Mouse (Mus musculus) forebrain, embryonic 10.5 days (tissue): ENCODE measurements around the gene Lgals9. TPM values are rescaled to one million over a fixed set of nuclear protein-coding genes. Genes with fewer than 3 reads are reported as not detected.

Experiments used
- DNase-seq: peaks from one replicate; pipeline ENCODE4 v3.0.0-alpha.2; 2017; ENCODE audit warnings: low spot score; ENCODE audit errors: extremely low spot score
- H3K27ac ChIP-seq: fragments of 300-500 bp; sonication (generic); 2 replicates; pipeline ENCODE4 v1.5.1; 2016; ENCODE audit warnings: mild to moderate bottlenecking
- H3K27me3 ChIP-seq: fragments of 300-500 bp; sonication (generic); 2 replicates; pipeline ENCODE4 v1.6.1; 2016; ENCODE audit warnings: mild to moderate bottlenecking; ENCODE audit not compliant: poor library complexity, severe bottlenecking
- H3K36me3 ChIP-seq: fragments of 300-500 bp; sonication (generic); replicated peaks from 2 replicates; pipeline ENCODE4 v1.6.1; 2016; ENCODE audit warnings: mild to moderate bottlenecking, moderate library complexity
- H3K4me1 ChIP-seq: fragments of 300-500 bp; sonication (generic); 2 replicates; pipeline ENCODE4 v1.6.1; 2016
- H3K4me3 ChIP-seq: fragments of 300-500 bp; sonication (generic); 2 replicates; pipeline ENCODE4 v1.5.1; 2016; ENCODE audit warnings: mild to moderate bottlenecking, moderate library complexity
- H3K9me3 ChIP-seq: fragments of 300-500 bp; sonication (generic); 2 replicates; pipeline ENCODE4 v1.6.1; 2016; ENCODE audit warnings: mild to moderate bottlenecking, moderate library complexity
- WGBS: fragments of 180-500 bp; shearing (Covaris S2); methylation state at CpG from one replicate; pipeline ENCODE4 v1.1.7; 2016; 5-methylcytosine and 5-hydroxymethylcytosine counted together
- polyA plus RNA-seq: library from polyadenylated mRNA; unstranded; fragments of >200 nt; fragmentation: Nextera tagmentation; extraction: Ambion mirVana; gene quantifications from 2 replicates; pipeline ENCODE4 v1.2.1, GENCODE M21; 2016

Lgals9 gene
- polyA plus RNA-seq, 1 experiment from 2014 or later: 2.6 TPM

DNA sequence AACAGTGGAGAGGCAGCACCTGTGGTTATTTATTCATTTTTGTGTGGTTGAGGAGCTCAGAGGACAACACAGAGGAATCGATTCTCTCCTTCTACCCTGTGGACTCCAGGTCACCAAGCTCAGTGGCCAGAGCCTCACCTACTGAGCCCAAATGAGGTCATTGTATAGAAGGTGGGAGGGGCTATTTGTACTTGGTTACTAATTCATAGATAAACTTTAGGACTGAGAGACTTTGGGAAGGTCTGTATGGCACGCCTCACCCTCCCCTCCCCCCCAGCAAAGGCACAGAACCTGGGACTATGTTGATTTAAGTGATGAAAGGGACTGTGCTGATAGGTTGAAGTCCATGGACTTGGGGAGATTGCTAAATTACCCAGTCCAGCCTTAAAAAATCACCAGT lies 2.7 kb downstream of the Lgals9 start:
- no peak overlapping the region for H3K27ac ChIP-seq
- H3K4me1 ChIP-seq: no peaks in the 10 kb centered on the region
- H3K36me3 ChIP-seq: no peaks in the 10 kb centered on the region
- H3K27me3 ChIP-seq: no peaks in the 10 kb centered on the region
- no peaks in the 10 kb centered on the region for H3K9me3 ChIP-seq
- no peak for DNase-seq
- no peak overlapping the region for H3K4me3 ChIP-seq
- 89% methylated on average over 2 of the region's 2 CpGs for WGBS

DNA sequence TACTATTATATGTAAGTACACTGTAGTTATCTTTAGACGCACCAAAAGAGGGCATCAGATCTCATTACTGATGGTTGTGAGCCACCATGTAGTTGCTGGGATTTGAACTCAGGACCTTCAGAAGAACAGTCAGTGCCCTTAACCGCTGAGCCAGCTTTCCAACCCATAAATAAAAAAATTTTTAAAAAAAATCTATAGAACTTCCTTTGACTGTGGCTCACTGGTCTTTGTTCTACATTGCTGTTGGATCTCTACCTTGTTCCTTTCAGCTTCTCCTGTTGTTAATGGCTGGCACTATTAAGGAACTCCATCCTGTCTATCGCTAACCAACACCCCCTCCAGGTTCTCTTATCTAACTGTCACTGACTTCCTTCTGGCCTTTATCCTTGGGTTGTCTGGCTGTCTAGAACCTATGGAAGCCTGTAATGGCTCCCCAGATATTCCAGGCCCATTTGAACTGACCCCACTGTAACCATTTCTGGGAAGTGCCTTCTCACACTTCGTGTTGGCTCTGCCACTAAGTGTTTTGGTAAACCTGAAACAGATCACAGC lies 4.6 kb downstream of the Lgals9 start:
- Histone ChIP-seq H3K4me3 (no peak overlapping the region), H3K9me3 (no peaks in the 10 kb centered on the region), H3K27ac (no peak overlapping the region), H3K4me1 (no peaks in the 10 kb centered on the region), H3K27me3 (no peaks in the 10 kb centered on the region), H3K36me3 (no peaks in the 10 kb centered on the region)
- WGBS: 86% methylated on average over 4 of the region's 4 CpGs
- no peak for DNase-seq

DNA sequence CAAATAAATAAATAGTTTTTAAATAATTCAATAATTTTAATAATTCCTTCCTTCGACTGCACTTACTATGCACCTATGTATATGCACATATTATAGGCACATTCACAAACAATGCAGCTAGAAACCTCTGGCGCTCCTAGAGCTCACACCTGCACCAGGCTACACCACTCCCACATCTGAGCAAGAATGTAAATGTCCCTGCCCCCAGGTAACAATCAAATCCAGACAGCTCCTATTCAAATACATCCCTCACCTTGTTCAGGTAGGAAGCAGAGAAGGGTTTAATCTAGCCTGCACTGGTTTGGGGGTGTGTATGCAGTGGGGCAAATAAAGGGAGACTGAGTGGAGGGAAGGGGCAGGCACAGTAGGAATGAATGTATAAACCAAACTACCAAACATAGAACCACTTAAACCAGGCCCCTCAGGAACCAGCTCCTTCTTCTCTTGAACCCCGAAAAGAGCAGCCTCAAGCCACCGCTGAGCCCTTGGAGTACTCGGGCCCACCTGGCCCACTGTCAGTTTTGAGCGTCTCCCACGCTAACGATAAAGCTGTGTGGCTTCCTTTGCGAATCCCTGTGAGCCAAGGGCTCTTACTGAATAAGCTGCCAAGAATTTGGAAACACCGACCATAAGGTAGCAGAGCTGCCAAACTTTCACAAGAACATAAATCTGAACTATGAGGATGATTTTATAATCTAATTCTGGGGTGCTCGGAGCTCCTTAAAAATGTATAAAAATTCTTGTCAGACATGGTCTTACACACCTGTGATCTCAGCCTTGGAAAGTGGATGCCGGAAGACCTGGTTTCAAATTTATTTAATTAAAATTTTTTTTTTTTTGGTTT lies 6.3 kb downstream of the Lgals9 start:
- Histone ChIP-seq H3K9me3 (no peaks in the 10 kb centered on the region), H3K4me1 (peaks cover 4% of the 10 kb centered on the region), H3K4me3 (no peak overlapping the region), H3K27ac (no peak overlapping the region), H3K27me3 (no peaks in the 10 kb centered on the region), H3K36me3 (no peaks in the 10 kb centered on the region)
- whole genome bisulfite sequencing: 88% methylated on average over 12 of the region's 12 CpGs
- DNase-seq: no peak

DNA sequence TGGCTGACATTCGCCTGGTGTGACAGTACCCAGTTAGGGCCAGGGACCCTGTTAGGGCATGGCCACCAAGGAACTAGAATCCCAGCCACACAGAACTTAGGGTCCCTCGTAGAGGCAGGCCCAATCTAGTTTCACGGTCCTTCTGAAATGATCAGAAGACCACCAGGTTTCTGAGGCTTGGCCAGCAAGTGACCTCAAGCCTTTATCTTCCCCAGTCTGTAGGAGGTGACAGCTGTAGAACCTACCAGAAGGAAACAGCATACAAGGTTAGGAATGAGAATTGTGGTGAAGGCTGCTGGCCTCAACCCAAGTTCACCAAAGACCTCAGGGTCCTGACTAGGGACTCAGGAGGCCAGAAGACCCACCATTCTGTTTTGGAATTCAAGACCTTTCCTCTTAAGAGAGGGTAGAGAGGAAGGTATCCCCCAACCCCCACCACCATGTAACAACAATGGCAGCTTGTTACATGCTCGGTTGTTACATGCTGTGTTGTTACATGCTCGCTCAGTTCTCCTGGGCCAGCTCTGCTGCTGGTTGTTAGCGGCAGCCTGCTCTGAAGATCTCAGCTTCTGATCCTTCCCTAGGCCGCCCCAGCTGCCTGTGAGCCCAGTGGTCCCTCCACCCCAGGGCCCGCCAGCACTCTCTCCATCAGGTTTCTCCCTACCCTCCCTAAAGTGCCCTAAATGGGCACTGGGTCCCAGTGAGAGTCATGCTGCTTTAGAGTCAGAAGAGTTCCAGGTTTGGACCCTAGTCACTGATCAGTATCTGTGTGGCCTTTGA lies 7.8 kb downstream of the Lgals9 start:
- WGBS: 85% methylated on average over 8 of the region's 8 CpGs
- H3K4me3 ChIP-seq: no peak overlapping the region
- H3K27me3 ChIP-seq: no peaks in the 10 kb centered on the region
- peaks cover 18% of the 10 kb centered on the region for H3K4me1 ChIP-seq
- H3K9me3 ChIP-seq: no peaks in the 10 kb centered on the region
- no peak for DNase-seq
- H3K36me3 ChIP-seq: no peaks in the 10 kb centered on the region
- no peak overlapping the region for H3K27ac ChIP-seq

GRCm38 (mm10) chr11:78973381-78974150 lies 11.2 kb downstream of the Lgals9 start:
- peaks cover 18% of the 10 kb centered on the region for H3K4me1 ChIP-seq
- no peaks in the 10 kb centered on the region for H3K9me3 ChIP-seq
- peak overlapping the region; percentile 17; the same call in 1 of the 2 replicates for H3K27ac ChIP-seq
- no peak overlapping the region for H3K4me3 ChIP-seq
- DNase-seq: no peak
- H3K36me3 ChIP-seq: no peaks in the 10 kb centered on the region
- 82% methylated on average over 17 of the region's 17 CpGs for WGBS
- no peaks in the 10 kb centered on the region for H3K27me3 ChIP-seq

DNA sequence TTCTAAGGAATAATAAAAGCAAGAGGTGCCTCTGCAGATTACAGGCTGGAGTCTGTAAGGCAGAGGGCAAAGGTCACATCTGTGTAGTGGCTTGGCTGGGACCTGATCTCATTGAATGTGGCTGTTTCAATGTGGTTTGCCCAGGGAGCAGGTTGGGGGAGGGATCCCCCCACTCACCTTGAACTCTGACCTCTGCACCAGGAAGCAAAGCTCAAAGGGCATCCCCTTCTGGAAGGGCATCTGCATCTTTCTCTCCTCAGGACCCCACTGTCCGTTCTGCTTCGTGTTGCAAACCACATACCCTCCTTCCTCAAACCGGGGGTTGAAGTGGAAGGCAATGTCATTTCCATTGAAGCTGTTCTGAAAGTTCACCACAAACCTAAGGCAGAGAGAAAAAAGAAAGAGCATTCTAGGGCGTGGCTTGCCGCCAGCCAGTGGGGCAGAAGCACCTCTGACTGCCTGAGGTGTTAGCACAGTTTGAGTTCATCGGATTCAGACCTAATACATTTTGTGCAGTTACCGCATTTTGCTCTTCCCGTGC lies 11.9 kb downstream of the Lgals9 start:
- H3K4me1 ChIP-seq: peaks cover 18% of the 10 kb centered on the region
- no peaks in the 10 kb centered on the region for H3K9me3 ChIP-seq
- no peak overlapping the region for H3K4me3 ChIP-seq
- 71% methylated on average over 8 of the region's 8 CpGs for WGBS
- no peaks in the 10 kb centered on the region for H3K36me3 ChIP-seq
- no peak for DNase-seq
- H3K27me3 ChIP-seq: no peaks in the 10 kb centered on the region
- peak overlapping the region; percentile 17; the same call in 1 of the 2 replicates for H3K27ac ChIP-seq

GRCm38 (mm10) chr11:78972328-78972727 lies 12.4 kb downstream of the Lgals9 start:
- H3K9me3 ChIP-seq: no peaks in the 10 kb centered on the region
- no peak for DNase-seq
- 57% methylated on average over 6 of the region's 6 CpGs for WGBS
- no peak overlapping the region for H3K27ac ChIP-seq
- H3K4me3 ChIP-seq: no peak overlapping the region
- peaks cover 18% of the 10 kb centered on the region for H3K4me1 ChIP-seq
- no peaks in the 10 kb centered on the region for H3K27me3 ChIP-seq
- H3K36me3 ChIP-seq: no peaks in the 10 kb centered on the region

- WGBS: 96% methylated on average over 3 of the region's 3 CpGs
- Histone ChIP-seq H3K4me3 (no peak overlapping the region), H3K9me3 (no peaks in the 10 kb centered on the region), H3K27ac (no peak overlapping the region), H3K36me3 (no peaks in the 10 kb centered on the region), H3K27me3 (no peaks in the 10 kb centered on the region), H3K4me1 (peaks cover 18% of the 10 kb centered on the region)
- no peak for DNase-seq
Observed at GRCm38 (mm10) chr11:78971746-78972145, 13.0 kb downstream of the Lgals9 start.

- WGBS: 89% methylated on average over 8 of the region's 8 CpGs
- H3K27me3 ChIP-seq: no peaks in the 10 kb centered on the region
- no peak for DNase-seq
Observed at GRCm38 (mm10) chr11:78971096-78971495, 13.7 kb downstream of the Lgals9 start.

DNA sequence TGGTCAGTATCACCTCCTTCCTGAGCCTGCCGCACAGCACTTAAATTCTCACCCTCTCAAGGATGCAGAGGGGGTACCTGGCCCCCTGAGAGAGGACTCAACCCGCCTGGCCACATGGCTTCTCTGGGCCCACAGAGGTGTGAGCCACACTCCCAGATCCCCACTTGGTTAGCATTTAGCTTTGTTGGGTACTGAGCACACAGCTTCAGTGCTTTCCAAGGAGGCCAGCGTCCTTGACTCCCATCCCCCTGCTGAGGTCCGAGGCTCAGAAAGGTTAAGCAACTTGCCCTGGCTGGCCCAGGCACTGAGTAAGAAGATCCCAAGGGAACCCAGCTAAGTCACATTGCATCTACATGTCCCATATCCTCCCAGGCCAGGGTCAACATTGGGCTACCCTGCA lies 16.6 kb downstream of the Lgals9 start:
- H3K4me3 ChIP-seq: no peak overlapping the region
- H3K4me1 ChIP-seq: peaks cover 12% of the 10 kb centered on the region
- no peaks in the 10 kb centered on the region for H3K9me3 ChIP-seq
- no peaks in the 10 kb centered on the region for H3K27me3 ChIP-seq
- DNase-seq: no peak
- H3K36me3 ChIP-seq: no peaks in the 10 kb centered on the region
- 86% methylated on average over 4 of the region's 4 CpGs for WGBS
- H3K27ac ChIP-seq: no peak overlapping the region

More at GRCm38 (mm10) chr11:78971096-78971495, 13.7 kb downstream of the Lgals9 start:
- H3K9me3 ChIP-seq: no peaks in the 10 kb centered on the region
- no peak overlapping the region for H3K4me3 ChIP-seq
- H3K36me3 ChIP-seq: no peaks in the 10 kb centered on the region
- H3K27ac ChIP-seq: no peak overlapping the region
- H3K4me1 ChIP-seq: peaks cover 18% of the 10 kb centered on the region

- Histone ChIP-seq H3K36me3 (no peaks in the 10 kb centered on the region), H3K27me3 (no peaks in the 10 kb centered on the region), H3K9me3 (no peaks in the 10 kb centered on the region), H3K4me1 (peaks cover 4% of the 10 kb centered on the region), H3K4me3 (no peak overlapping the region), H3K27ac (no peak overlapping the region)
- peak; percentile 44 for DNase-seq
- 26% methylated on average over 4 of the region's 4 CpGs for WGBS
Observed at GRCm38 (mm10) chr11:78967371-78967770, 17.4 kb downstream of the Lgals9 start.

GRCm38 (mm10) chr11:78961221-78961620 lies 23.5 kb downstream of the Lgals9 start:
- Histone ChIP-seq H3K4me1 (no peaks in the 10 kb centered on the region), H3K4me3 (no peak overlapping the region), H3K9me3 (no peaks in the 10 kb centered on the region), H3K27ac (no peak overlapping the region), H3K36me3 (no peaks in the 10 kb centered on the region), H3K27me3 (peaks cover 14% of the 10 kb centered on the region)
- WGBS: 81% methylated on average over 5 of the region's 5 CpGs
- DNase-seq: no peak
